Mouse (Mus musculus) spleen, adult 2 months (tissue): Measurements from ENCODE around the gene Prlh.

Experiments
- CTCF ChIP-seq: fragments of 200-500 bp; IDR thresholded peaks from 2 replicates; pipeline ENCODE4 v1.5.1; 2011; ENCODE audit warnings: mild to moderate bottlenecking, inconsistent platforms; ENCODE audit not compliant: insufficient read depth, insufficient read length, insufficient replicate concordance; ENCODE audit errors: extremely low read depth
- POLR2A ChIP-seq: fragments of 200-500 bp; IDR thresholded peaks from 2 replicates; pipeline ENCODE4 v1.6.1; 2011; ENCODE audit warnings: low read depth, low read length, inconsistent platforms

GRCm38 (mm10) chr1:90909631-90910152 is 43.2 kb upstream of the Prlh start:
- TF ChIP-seq CTCF (no peak), POLR2A (no peak)
